Mouse (Mus musculus) testis, adult 2 months (tissue): ENCODE results near the gene Cltb.

Experiments
- CTCF ChIP-seq: fragments of 200-500 bp; IDR thresholded peaks from 2 replicates; pipeline ENCODE4 v1.5.1; 2012; ENCODE audit warnings: low read depth, mild to moderate bottlenecking, inconsistent platforms, low read length, moderate library complexity; ENCODE audit not compliant: control insufficient read depth, insufficient read depth, insufficient replicate concordance
- POLR2A ChIP-seq: fragments of 200-500 bp; IDR thresholded peaks from 2 replicates; pipeline ENCODE4 v1.6.1; 2012; ENCODE audit warnings: low read depth, mild to moderate bottlenecking, inconsistent platforms, low read length, moderate library complexity; ENCODE audit not compliant: control insufficient read depth

DNA sequence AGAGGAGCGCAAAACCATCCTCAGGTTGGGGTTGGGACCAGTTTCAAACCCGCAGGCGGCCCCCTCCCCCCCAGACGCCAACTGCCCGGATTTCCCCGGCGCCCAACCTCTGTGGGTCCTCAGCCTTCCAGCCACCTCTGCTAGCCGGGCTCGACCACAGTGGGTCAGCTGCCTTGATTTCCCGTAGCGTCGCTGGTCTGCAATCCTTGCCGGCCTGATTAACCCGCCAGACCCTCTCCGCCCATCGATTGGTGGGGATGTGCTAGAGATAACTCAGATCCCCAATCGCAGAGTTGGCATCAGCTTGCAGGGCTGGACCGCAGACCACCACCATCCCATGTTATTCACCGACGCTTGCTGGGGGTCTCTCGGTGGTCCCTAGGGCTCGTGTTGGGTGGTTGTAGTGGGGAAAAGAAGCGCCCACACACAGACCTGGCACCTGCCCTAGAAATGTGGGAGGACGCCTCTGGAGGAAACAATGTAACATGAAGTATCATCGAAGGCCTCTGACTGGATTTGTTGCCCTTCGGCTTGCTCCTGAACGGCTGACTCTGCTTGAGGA, 10.9 kb upstream of the Cltb start:
- TF ChIP-seq CTCF (no peak), POLR2A (no peak)
